Mouse (Mus musculus) embryonic facial prominence, embryonic 14.5 days (tissue): Measurements from ENCODE around the gene Gpr33. TPM values are rescaled to one million over a fixed set of nuclear protein-coding genes. Genes with fewer than 3 reads are reported as not detected.

Experiments
- ATAC-seq: fragments of 200-750 bp; cut with Nextera tagmentation; 2 replicates; pipeline ENCODE4 v1.8.0; 2017; ENCODE audit warnings: low read depth, moderate number of reproducible peaks, moderate TSS enrichment
- DNase-seq: peaks from one replicate; pipeline ENCODE4 v3.0.0-alpha.2; 2015; ENCODE audit warnings: low spot score
- H3K27ac ChIP-seq: fragments of 300-500 bp; sonication (generic); replicated peaks from 2 replicates; pipeline ENCODE4 v1.5.1; 2014; ENCODE audit warnings: low read depth, mild to moderate bottlenecking, low read length, moderate library complexity
- H3K27me3 ChIP-seq: fragments of 300-500 bp; sonication (generic); replicated peaks from 2 replicates; pipeline ENCODE4 v1.6.1; 2014; ENCODE audit warnings: low read length; ENCODE audit not compliant: control insufficient read depth, insufficient read depth
- H3K36me3 ChIP-seq: fragments of 300-500 bp; sonication (generic); 2 replicates; pipeline ENCODE4 v1.6.1; 2014; ENCODE audit warnings: low read length, mixed read lengths; ENCODE audit not compliant: control insufficient read depth, insufficient read depth
- H3K4me1 ChIP-seq: fragments of 300-500 bp; sonication (generic); 2 replicates; pipeline ENCODE4 v1.6.1; 2014; ENCODE audit warnings: antibody characterized with exemption, low read length; ENCODE audit not compliant: control insufficient read depth, insufficient read depth
- H3K4me2 ChIP-seq: fragments of 300-500 bp; sonication (generic); 2 replicates; pipeline ENCODE4 v1.6.1; 2014; ENCODE audit warnings: low read depth, mild to moderate bottlenecking, low read length, moderate library complexity, mixed read lengths
- H3K4me3 ChIP-seq: fragments of 300-500 bp; sonication (generic); 2 replicates; pipeline ENCODE4 v1.5.1; 2014; ENCODE audit warnings: low read depth, mild to moderate bottlenecking, low read length
- H3K9ac ChIP-seq: fragments of 300-500 bp; sonication (generic); 2 replicates; pipeline ENCODE4 v1.6.1; 2014; ENCODE audit warnings: low read depth, mild to moderate bottlenecking, low read length, moderate library complexity, mixed read lengths
- H3K9me3 ChIP-seq: fragments of 300-500 bp; sonication (generic); 2 replicates; pipeline ENCODE4 v1.6.1; 2016; ENCODE audit warnings: low read length; ENCODE audit not compliant: control insufficient read depth
- WGBS: fragments of 180-500 bp; shearing (Covaris S2); extraction: QIAGEN DNeasy Blood & Tissue Kit; methylation state at CpG from one replicate; pipeline ENCODE4 v1.1.7; 2014; 5-methylcytosine and 5-hydroxymethylcytosine counted together
- polyA plus RNA-seq: library from polyadenylated mRNA; unstranded; fragments of >200 nt; fragmentation: Nextera tagmentation; extraction: Ambion mirVana; gene quantifications from 2 replicates; pipeline ENCODE4 v1.2.1, GENCODE M21; 2014

The Gpr33 gene
- polyA plus RNA-seq, 1 experiment from 2014 or later: not detected

DNA sequence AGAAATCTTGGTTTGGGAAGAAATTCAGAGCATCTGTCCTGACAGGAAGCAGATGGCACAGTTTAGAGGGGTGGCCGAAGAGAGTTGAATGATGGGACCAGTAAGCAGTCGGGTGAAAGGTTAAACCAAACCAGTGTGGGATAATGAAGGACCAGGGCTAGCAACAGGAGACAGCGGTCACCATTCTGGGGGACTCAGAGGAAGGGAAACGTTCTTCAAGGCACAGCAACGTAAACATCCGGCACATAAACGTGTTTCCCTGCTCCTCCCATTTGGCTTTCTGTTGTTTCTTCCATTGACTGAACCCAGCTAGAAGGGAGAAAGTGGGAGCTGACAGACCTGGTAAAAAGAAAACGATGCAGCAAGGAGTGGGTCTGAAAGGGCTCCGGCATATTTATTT lies 14.6 kb downstream of the Gpr33 start:
- Histone ChIP-seq H3K9ac (no peak overlapping the region), H3K27me3 (no peaks in the 10 kb centered on the region), H3K4me2 (no peak overlapping the region), H3K9me3 (no peaks in the 10 kb centered on the region), H3K4me1 (no peaks in the 10 kb centered on the region), H3K27ac (no peak overlapping the region), H3K4me3 (no peak overlapping the region), H3K36me3 (no peaks in the 10 kb centered on the region)
- DNase-seq (no peak), ATAC-seq (no peak)
- WGBS: 23% methylated on average over 9 of the region's 9 CpGs

GRCm38 (mm10) chr12:52012159-52012558 lies 15.7 kb downstream of the Gpr33 start:
- Histone ChIP-seq H3K9ac (no peak overlapping the region), H3K4me2 (no peak overlapping the region), H3K4me1 (no peaks in the 10 kb centered on the region), H3K4me3 (no peak overlapping the region), H3K9me3 (no peaks in the 10 kb centered on the region), H3K27me3 (no peaks in the 10 kb centered on the region), H3K36me3 (no peaks in the 10 kb centered on the region), H3K27ac (no peak overlapping the region)
- WGBS: 68% methylated on average over 8 of the region's 8 CpGs
- no peak for ATAC-seq
- DNase-seq: no peak

- Histone ChIP-seq H3K27ac (no peak overlapping the region), H3K4me2 (no peak overlapping the region), H3K4me3 (no peak overlapping the region), H3K36me3 (no peaks in the 10 kb centered on the region), H3K27me3 (no peaks in the 10 kb centered on the region), H3K9ac (no peak overlapping the region), H3K9me3 (no peaks in the 10 kb centered on the region), H3K4me1 (peaks cover 2% of the 10 kb centered on the region)
- 54% methylated on average over 2 of the region's 2 CpGs for WGBS
- no peak for ATAC-seq
- peak; percentile 70 for DNase-seq
Measured at GRCm38 (mm10) chr12:52010630-52010961, 17.3 kb downstream of the Gpr33 start.

GRCm38 (mm10) chr12:52009928-52010629 lies 17.8 kb downstream of the Gpr33 start:
- no peak overlapping the region for H3K27ac ChIP-seq
- 69% methylated on average over 15 of the region's 15 CpGs for WGBS
- no peak overlapping the region for H3K4me3 ChIP-seq
- no peak overlapping the region for H3K4me2 ChIP-seq
- ATAC-seq (no peak), DNase-seq (no peak)
- no peak overlapping the region for H3K9ac ChIP-seq
- H3K27me3 ChIP-seq: no peaks in the 10 kb centered on the region
- no peaks in the 10 kb centered on the region for H3K9me3 ChIP-seq
- no peaks in the 10 kb centered on the region for H3K36me3 ChIP-seq
- peaks cover 7% of the 10 kb centered on the region for H3K4me1 ChIP-seq

DNA sequence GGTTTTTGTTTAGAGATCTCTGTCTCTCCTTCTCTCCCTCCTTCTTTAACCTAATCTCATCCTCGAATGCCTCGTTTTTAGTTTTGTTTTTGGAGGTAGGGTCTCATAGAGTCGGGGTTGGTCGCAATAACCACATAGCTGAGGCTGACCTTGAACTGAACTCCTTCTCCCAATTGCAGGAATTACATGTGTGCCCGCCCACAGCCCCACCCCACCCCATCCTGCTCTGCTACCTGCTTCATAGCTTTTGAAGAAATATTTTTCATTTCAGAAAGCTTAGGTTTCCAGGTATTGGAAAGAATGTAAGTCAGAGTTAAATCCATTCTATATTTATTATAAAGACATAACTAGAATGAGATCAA lies 21.2 kb downstream of the Gpr33 start:
- 36% methylated on average over 5 of the region's 5 CpGs for WGBS
- H3K9ac ChIP-seq: peak overlapping the region; percentile 75
- H3K27me3 ChIP-seq: no peaks in the 10 kb centered on the region
- DNase-seq (no peak), ATAC-seq (peak; percentile 69)
- no peak overlapping the region for H3K27ac ChIP-seq
- peaks cover 7% of the 10 kb centered on the region for H3K4me1 ChIP-seq
- no peaks in the 10 kb centered on the region for H3K36me3 ChIP-seq
- H3K4me3 ChIP-seq: peak overlapping the region; percentile 52
- no peaks in the 10 kb centered on the region for H3K9me3 ChIP-seq
- peak overlapping the region; percentile 68 for H3K4me2 ChIP-seq

DNA sequence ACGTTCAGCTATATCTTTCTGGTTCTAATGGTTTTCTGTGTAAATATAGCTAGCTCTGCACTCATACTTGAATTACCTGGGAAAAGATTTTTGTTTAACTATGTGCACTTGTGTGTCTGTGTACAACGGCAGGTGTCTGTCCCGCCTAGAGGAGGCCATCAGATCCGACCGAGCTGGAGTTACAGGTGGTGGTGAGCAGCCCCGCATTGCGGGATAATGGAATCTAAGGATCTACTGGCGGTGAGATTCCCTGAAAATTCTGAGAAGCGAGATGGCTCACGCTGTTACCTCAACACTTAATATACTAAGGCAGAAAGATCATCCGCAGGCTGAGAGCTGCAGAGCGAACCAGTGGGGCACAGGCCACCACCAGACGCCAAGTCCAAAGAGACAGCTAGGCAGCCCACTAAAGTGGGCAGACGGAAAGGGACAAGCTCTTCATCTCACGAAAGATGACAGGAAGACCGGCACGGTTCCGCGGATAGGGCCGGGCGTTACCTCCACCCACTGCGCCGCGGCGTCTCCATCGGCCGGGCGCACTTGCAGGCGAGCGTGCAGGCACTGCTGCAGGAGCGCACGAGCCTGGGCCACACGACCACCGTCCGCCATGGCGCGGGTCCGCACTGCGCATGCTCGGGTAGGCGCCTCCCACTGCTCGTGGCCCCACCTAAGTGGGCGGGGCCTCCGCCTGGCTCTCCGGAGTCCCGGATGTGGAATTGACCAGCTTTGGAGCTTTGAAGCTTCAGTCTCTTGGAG lies 21.8 kb downstream of the Gpr33 start, which contains the start of gene Dtd2:
Gene Dtd2, minus strand, starts transcription at position 625 of the 756 bp plus-strand sequence.
- 0 out of 2 replicates have a peak within 1 kb of the TSS, but pooled peaks have one; percentile 4 for H3K27ac ChIP-seq

GRCm38 (mm10) chr12:52002746-52003145 lies 25.1 kb downstream of the Gpr33 start:
- Histone ChIP-seq H3K9ac (no peak overlapping the region), H3K4me2 (no peak overlapping the region), H3K9me3 (no peaks in the 10 kb centered on the region), H3K36me3 (peaks cover 13% of the 10 kb centered on the region), H3K27me3 (no peaks in the 10 kb centered on the region), H3K27ac (no peak overlapping the region), H3K4me1 (peaks cover 7% of the 10 kb centered on the region), H3K4me3 (no peak overlapping the region)
- 95% methylated on average over 3 of the region's 3 CpGs for WGBS
- DNase-seq: no peak
- ATAC-seq: no peak

More for the DNA sequence above, 21.8 kb downstream of the Gpr33 start, which contains the start of gene Dtd2:
- WGBS: 2% methylated on average over 44 of the region's 46 CpGs
- ATAC-seq (peak; percentile 96), DNase-seq (peak; percentile 93)
- H3K4me2 ChIP-seq: peak within 1 kb of the TSS; percentile 68
- H3K4me1 ChIP-seq: peaks cover 7% of the 10 kb centered on the region
- H3K36me3 ChIP-seq: no peaks in the 10 kb centered on the region
- H3K4me3 ChIP-seq: peak within 1 kb of the TSS; percentile 52
- no peaks in the 10 kb centered on the region for H3K27me3 ChIP-seq
- peak within 1 kb of the TSS; percentile 75 for H3K9ac ChIP-seq
- H3K9me3 ChIP-seq: no peaks in the 10 kb centered on the region

GRCm38 (mm10) chr12:52001544-52001943 lies 26.3 kb downstream of the Gpr33 start:
- peak; percentile 38 for ATAC-seq
- Histone ChIP-seq H3K36me3 (peaks cover 21% of the 10 kb centered on the region), H3K27me3 (no peaks in the 10 kb centered on the region), H3K27ac (no peak overlapping the region), H3K4me1 (peaks cover 7% of the 10 kb centered on the region), H3K4me2 (no peak overlapping the region), H3K9me3 (no peaks in the 10 kb centered on the region), H3K4me3 (no peak overlapping the region), H3K9ac (no peak overlapping the region)
- DNase-seq: peak; percentile 85
- WGBS: 26% methylated on average over 4 of the region's 4 CpGs
